Mouse (Mus musculus) left cerebral cortex, postnatal 25 days (tissue): ENCODE data around the gene Stx8. TPM values are rescaled to one million over a fixed set of nuclear protein-coding genes. Genes with fewer than 3 reads are reported as not detected.

ENCODE experiments used
- DNase-seq, 2 experiments: peaks; one replicate each; pipeline ENCODE4 v3.0.0; 2022; ENCODE audit warnings: low spot score in 2 of 2, mixed read lengths in 1 of 2
- intact Hi-C: fragments of 180-260 bp; cut with DNase I; formaldehyde crosslinking; loops from one replicate; pipeline ENCODE4 v1.15.1; 2025
- microRNA-seq, 2 experiments: library from miRNA; unstranded; fragments of <30 nt; microRNA quantifications; one replicate each; pipeline ENCODE4 v1.2.0; 2022
- total RNA-seq, 2 experiments: library from RNA; stranded (reverse); gene quantifications; 2 replicates each; pipeline ENCODE4 v1.2.3; 2021

The Stx8 gene
- total RNA-seq, 2 experiments from 2014 or later, result 36.1 to 36.2 TPM

DNA sequence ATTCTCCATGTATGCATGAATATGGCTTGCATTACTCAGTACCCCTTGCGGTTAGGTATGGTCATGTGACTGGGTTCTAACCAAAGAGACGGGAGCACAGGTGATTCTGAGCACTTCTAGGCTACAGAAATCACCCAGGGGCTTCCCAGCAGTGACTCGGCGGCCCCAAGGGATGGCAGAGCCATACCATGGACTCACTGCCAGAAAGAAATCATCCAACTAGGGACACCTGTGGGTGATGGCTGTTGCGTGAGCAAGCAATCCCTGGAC, 278.9 kb downstream of the Stx8 start:
- DNase-seq, result no peak
- intact Hi-C loops, result no loop called here

DNA sequence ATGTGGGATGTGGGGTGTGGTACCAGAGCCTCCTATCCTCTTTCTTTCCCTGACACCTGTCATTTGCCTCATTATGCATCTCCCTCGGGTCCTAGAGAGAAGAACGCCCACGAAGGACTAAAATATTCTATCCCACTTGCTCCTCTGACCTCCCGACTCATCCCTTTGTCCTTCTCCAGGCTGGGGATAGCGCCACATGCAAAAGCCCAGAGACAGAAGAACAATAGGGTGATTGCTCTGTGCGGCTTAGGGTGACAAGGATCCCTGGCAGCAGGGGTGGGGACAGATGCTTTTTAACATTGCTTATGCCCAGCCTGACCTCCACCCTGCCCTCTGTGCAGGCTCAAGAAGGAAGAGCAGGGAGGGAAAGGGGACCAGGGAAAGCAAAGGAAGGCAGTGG, 281.9 kb downstream of the Stx8 start:
- intact Hi-C loops, result no loop called here
- no peak for DNase-seq

DNA sequence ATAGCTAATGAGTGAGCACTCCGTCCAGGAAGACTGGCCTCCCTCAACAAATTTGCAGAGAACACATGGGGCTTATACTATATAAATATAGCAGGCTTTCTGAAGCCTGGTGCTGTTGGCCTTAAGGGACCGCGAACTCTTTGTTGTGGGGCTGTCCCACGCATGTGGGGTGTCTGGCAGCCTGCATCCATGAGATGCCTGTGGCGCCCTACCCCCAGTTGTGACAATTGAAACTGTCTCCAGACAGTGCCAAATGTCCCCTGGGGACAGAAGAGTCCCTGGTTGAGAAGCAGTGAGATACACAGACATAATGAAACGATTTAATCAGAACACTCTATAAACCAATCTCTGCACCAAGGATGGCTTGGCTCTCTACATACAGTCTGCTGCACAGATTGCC, 284.1 kb downstream of the Stx8 start:
- DNase-seq, result no peak
- intact Hi-C loops, result no loop called here

DNA sequence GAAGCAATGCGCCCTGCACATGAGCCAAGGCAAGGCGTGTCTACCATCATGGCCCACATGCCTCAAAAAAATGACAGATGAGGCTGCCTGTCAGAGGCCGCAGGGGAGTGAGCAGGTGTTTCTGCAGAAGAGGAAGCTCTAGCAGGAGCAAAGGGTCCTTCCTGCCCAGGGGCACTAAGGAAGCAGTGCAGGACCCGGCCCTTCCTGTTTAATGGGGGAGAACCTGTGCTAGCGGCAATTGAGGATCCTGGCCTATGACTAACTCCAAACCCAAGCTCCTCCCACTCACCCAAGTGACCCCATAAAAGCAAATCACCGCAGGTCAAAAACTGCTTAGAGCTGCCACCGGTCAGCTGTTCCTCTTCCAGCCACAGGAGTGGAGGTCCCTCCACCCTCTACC, 287.5 kb downstream of the Stx8 start:
- no peak for DNase-seq
- intact Hi-C loops, result no loop called here

Small RNA genes within 50 kb of the gene (microRNA-seq; reads per million reads assigned to microRNA genes)
- gene Mir6406, result 0 reads per million in 2 experiments

Other genes starting within 250 kb of the Stx8 start
- gene Glp2r, start 195.0 kb upstream of the Stx8 start, total RNA-seq, result 1 to 10 TPM in 1 of 2 experiments, under 1 TPM in 1; 0.73 to 1.3 TPM
- gene Gsg1l2, start 191.6 kb upstream of the Stx8 start, total RNA-seq, result not detected
- gene Dhrs7c, start 168.0 kb upstream of the Stx8 start, total RNA-seq, result under 1 TPM in 1 of 2 experiments, not detected in 1; 0.85 TPM
- 1 to 10 TPM; 4.0 to 7.6 TPM for gene Usp43, start 44.0 kb upstream of the Stx8 start, total RNA-seq
- gene Cfap52, start 542 bp upstream of the Stx8 start, total RNA-seq, result 10 to 100 TPM in 1 of 2 experiments, 1 to 10 TPM in 1; 8.2 to 10.9 TPM